Mouse (Mus musculus) embryonic facial prominence, embryonic 10.5 days (tissue): ENCODE data around the gene Gm11939. TPM values are rescaled to one million over a fixed set of nuclear protein-coding genes. Genes with fewer than 3 reads are reported as not detected.
A peak's percentile ranks its signal among the peaks of the same experiment; 100 is the strongest.

Source experiments
- DNase-seq: peaks from one replicate; pipeline ENCODE4 v3.0.0-alpha.2; 2017; ENCODE audit warnings: low spot score
- H3K27ac ChIP-seq: fragments of 300-500 bp; sonication (generic); replicated peaks from 2 replicates; pipeline ENCODE4 v1.5.1; 2016; ENCODE audit warnings: mild to moderate bottlenecking
- H3K27me3 ChIP-seq: fragments of 300-500 bp; sonication (generic); replicated peaks from 2 replicates; pipeline ENCODE4 v1.6.1; 2016; ENCODE audit warnings: low read depth, mild to moderate bottlenecking; ENCODE audit not compliant: poor library complexity, severe bottlenecking
- H3K36me3 ChIP-seq: fragments of 300-500 bp; sonication (generic); replicated peaks from 2 replicates; pipeline ENCODE4 v1.6.1; 2016; ENCODE audit warnings: mild to moderate bottlenecking, moderate library complexity
- H3K4me1 ChIP-seq: fragments of 300-500 bp; sonication (generic); 2 replicates; pipeline ENCODE4 v1.6.1; 2016
- H3K4me3 ChIP-seq: fragments of 300-500 bp; sonication (generic); 2 replicates; pipeline ENCODE4 v1.5.1; 2016; ENCODE audit warnings: mild to moderate bottlenecking, moderate library complexity
- H3K9me3 ChIP-seq: fragments of 300-500 bp; sonication (generic); 2 replicates; pipeline ENCODE4 v1.6.1; 2016; ENCODE audit warnings: mild to moderate bottlenecking
- WGBS: fragments of 180-500 bp; shearing (Covaris S2); methylation state at CpG from one replicate; pipeline ENCODE4 v1.1.7; 2016; 5-methylcytosine and 5-hydroxymethylcytosine counted together
- polyA plus RNA-seq: library from polyadenylated mRNA; unstranded; fragments of >200 nt; fragmentation: Nextera tagmentation; extraction: Ambion mirVana; gene quantifications from 2 replicates; pipeline ENCODE4 v1.2.1, GENCODE M21; 2016

Gm11939 gene
- polyA plus RNA-seq, 1 experiment from 2014 or later, result not detected

DNA sequence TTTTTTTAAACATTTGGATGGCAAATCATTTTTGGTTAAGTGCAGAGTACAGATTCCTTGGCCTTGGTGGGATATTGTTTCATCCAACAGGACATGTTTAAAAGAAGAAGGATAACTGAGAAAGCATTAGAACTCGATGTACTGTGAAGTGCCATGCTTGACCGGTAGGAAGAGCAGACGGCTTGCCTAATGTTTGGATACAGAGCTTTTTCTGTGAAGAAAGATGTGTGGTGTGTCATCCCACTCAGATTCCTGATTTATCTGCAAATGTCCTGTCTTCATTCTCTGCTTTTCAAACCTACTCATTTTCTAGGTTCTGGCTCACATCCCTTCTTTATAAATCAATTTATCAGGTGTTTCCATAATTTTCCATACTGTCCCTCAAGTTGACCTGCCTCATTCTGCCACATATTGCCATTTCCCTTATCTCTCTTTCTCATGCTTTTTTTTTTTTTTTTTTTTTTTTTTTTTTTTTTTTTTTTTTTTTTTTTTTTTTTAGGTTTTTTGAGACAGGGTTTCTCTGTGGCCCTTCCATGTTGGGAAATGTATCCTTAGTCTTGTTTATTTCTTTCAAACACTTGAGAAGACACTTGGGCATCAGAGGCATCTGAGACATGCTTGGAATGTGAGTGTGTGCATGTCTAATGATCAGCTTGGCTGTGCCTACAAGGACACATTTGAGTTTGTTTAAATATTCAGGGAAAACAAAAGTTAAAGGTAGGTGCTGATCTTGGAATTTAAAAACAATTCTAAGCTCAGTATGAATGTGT, 1.1 kb downstream of the Gm11939 start:
- Histone ChIP-seq H3K27ac (no peak overlapping the region), H3K4me3 (no peak overlapping the region), H3K27me3 (no peaks in the 10 kb centered on the region), H3K4me1 (no peaks in the 10 kb centered on the region), H3K36me3 (no peaks in the 10 kb centered on the region), H3K9me3 (no peaks in the 10 kb centered on the region)
- no peak for DNase-seq
- WGBS, result 84% methylated on average over 3 of the region's 3 CpGs

DNA sequence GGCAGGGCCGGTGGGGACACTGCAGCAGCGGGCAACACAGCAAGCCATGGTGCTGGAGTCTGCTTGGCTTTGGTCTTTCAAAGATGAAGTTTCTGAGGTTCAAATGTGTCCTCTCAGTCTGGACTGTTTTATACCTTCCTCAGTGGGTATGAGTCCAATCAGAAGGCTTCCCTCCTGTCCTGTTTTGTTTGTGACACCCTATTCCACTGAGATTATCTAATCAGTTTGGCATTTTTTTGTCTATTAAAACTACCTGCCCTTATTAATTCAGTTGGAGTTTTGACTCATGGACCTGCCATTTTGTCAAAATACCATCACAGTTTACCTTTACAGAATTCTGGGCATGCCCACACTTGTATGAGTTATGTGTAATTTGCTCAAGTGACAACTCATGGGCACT, 2.5 kb downstream of the Gm11939 start, which contains the start of gene Krtap3-2:
Gene Krtap3-2 (minus strand): TSS at position 101 of the 400 bp plus-strand sequence.
- H3K36me3 ChIP-seq, result no peaks in the 10 kb centered on the region
- WGBS, result 82% methylated on average over 2 of the region's 2 CpGs
- no peak for DNase-seq

DNA sequence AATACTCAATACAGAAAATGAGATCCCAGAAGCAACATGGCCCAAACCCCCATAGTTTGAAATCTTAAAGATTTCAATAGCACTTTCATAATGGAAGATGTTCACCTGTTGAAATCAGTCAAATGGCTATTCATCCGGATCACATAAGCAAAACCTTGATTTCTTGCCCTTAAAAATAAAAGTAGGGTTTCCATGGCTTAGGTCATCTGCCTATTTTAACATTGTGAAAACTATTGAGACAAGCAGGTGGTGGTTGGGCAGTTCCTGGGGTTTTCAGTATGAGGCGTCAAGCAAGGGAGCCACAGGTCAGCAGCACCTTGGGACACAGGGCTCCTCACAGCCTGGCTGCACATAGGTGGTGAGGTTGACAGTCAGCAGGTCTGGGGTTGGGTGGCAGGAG, 3.1 kb downstream of the Gm11939 start:
- Histone ChIP-seq H3K27me3 (no peaks in the 10 kb centered on the region), H3K4me3 (no peak overlapping the region), H3K36me3 (no peaks in the 10 kb centered on the region), H3K27ac (no peak overlapping the region), H3K9me3 (no peaks in the 10 kb centered on the region), H3K4me1 (no peaks in the 10 kb centered on the region)
- WGBS, result 89% methylated on average over 2 of the region's 2 CpGs
- no peak for DNase-seq

More for the DNA sequence above, 2.5 kb downstream of the Gm11939 start, which contains the start of gene Krtap3-2:
- no peaks in the 10 kb centered on the region for H3K4me1 ChIP-seq
- no peaks in the 10 kb centered on the region for H3K9me3 ChIP-seq
- H3K27ac ChIP-seq, result no peak within 1 kb of the TSS
- no peak within 1 kb of the TSS for H3K4me3 ChIP-seq
- H3K27me3 ChIP-seq, result no peaks in the 10 kb centered on the region

GRCm38 (mm10) chr11:99550765-99551164, 8.5 kb downstream of the Gm11939 start, which contains the start of gene Krtap3-3:
Gene Krtap3-3, minus strand, starts transcription at chr11:99550865.
- DNase-seq, result no peak

DNA sequence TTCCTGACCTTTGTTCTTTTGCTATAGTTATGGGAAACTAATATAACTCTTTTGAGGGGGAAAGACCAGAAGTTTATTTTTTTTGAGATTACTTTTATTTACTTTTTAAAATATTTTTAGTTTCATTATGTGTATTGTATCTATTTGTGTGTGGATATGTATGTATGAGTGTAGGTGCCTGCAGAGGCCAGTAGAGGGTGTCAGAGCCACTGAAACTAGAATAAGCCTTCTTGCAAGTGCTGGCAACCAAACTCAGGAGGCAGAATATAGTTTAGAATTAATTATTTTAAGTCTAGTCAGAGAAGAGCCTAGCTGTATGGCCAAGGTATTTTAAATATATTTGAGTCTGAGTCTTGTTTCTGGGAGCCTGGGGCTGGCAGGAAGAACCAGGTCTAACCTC, 11.4 kb downstream of the Gm11939 start:
- Histone ChIP-seq H3K27me3 (no peaks in the 10 kb centered on the region), H3K9me3 (no peaks in the 10 kb centered on the region), H3K27ac (no peak overlapping the region), H3K36me3 (no peaks in the 10 kb centered on the region), H3K4me1 (no peaks in the 10 kb centered on the region), H3K4me3 (no peak overlapping the region)
- no peak for DNase-seq

More at GRCm38 (mm10) chr11:99550765-99551164, 8.5 kb downstream of the Gm11939 start, which contains the start of gene Krtap3-3:
- WGBS, result 71% methylated on average over 4 of the region's 4 CpGs
- no peaks in the 10 kb centered on the region for H3K36me3 ChIP-seq
- H3K4me1 ChIP-seq, result no peaks in the 10 kb centered on the region
- H3K9me3 ChIP-seq, result no peaks in the 10 kb centered on the region
- H3K27me3 ChIP-seq, result no peaks in the 10 kb centered on the region
- no peak within 1 kb of the TSS for H3K27ac ChIP-seq
- no peak within 1 kb of the TSS for H3K4me3 ChIP-seq

DNA sequence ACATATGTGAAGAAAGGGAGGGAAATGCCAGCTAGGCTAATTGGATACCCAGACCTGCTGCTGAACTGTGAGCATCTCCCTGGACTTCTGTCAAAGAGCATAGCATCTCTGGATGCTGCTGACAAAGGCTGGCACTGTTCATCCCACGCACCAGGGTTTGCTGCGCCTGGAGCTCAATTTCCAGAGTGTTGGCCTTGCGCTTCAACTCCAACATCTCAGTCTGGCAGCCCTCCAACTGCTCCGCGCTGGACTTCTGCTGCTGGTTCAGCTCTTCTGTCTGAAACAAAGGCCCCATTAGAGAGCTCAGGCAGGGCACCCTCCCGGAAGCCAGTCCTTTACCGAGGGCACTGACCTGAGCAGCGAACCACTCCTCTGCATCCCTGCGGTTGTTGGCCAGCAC, 19.5 kb downstream of the Gm11939 start:
- WGBS, result 53% methylated on average over 9 of the region's 9 CpGs

DNA sequence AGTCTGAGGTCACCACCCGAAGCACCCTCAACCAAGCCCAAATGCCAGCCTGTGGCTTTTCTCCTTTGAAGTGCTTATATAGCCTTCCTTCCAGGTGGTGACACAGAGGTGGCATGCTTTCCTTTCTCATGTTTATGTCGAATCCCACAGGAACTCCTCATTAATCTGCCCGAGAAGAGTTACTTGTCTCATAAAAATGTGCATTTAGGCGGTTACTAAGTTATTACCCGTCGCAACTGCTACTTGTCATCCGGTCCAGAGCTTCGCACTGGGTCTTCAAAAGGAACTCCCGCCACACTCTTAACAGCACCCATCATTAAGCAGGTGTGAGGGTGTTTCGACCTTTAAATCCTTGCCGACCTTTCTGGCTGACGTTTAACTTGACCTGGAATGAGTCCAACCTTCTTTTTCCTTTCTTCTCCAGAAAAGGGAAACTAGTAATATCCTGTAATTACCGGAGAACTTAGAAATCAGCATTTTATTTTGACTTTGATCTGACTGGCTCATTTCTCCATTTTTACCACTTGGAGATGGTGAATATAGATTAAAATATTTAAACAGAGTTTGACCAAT, 37.9 kb downstream of the Gm11939 start, which contains the start of gene Krt39:
Gene Krt39 (minus strand): TSS at position 51 of the 573 bp plus-strand sequence.
- no peaks in the 10 kb centered on the region for H3K27me3 ChIP-seq
- no peak within 1 kb of the TSS for H3K4me3 ChIP-seq
- no peak for DNase-seq
- H3K4me1 ChIP-seq, result no peaks in the 10 kb centered on the region
- no peak within 1 kb of the TSS for H3K27ac ChIP-seq
- H3K36me3 ChIP-seq, result no peaks in the 10 kb centered on the region
- WGBS, result 83% methylated on average over 13 of the region's 13 CpGs
- no peaks in the 10 kb centered on the region for H3K9me3 ChIP-seq

More for the DNA sequence above, 19.5 kb downstream of the Gm11939 start:
- H3K9me3 ChIP-seq, result no peaks in the 10 kb centered on the region
- no peak overlapping the region for H3K4me3 ChIP-seq
- no peaks in the 10 kb centered on the region for H3K27me3 ChIP-seq
- H3K36me3 ChIP-seq, result no peaks in the 10 kb centered on the region
- peak; percentile 16 for DNase-seq
- H3K4me1 ChIP-seq, result peaks cover 6% of the 10 kb centered on the region; the same call in 1 of the 2 replicates
- no peak overlapping the region for H3K27ac ChIP-seq

GRCm38 (mm10) chr11:99514098-99514497, 45.2 kb downstream of the Gm11939 start:
- H3K4me3 ChIP-seq, result no peak overlapping the region
- H3K4me1 ChIP-seq, result no peaks in the 10 kb centered on the region
- H3K9me3 ChIP-seq, result no peaks in the 10 kb centered on the region
- WGBS, result 85% methylated on average over 8 of the region's 8 CpGs
- no peak for DNase-seq
- H3K36me3 ChIP-seq, result no peaks in the 10 kb centered on the region
- H3K27me3 ChIP-seq, result no peaks in the 10 kb centered on the region
- no peak overlapping the region for H3K27ac ChIP-seq

Other genes with a start within 250 kb of the Gm11939 start
- not detected in 2 replicates for gene Krt25, start 236.5 kb downstream of the Gm11939 start, polyA plus RNA-seq
- gene Krt26, start 221.5 kb downstream of the Gm11939 start, polyA plus RNA-seq, result 0.06 TPM in 1 of 2 replicates, not detected in the other
- 0.15 TPM in 1 of 2 replicates, not detected in the other for gene Krt27, start 208.4 kb downstream of the Gm11939 start, polyA plus RNA-seq
- gene Krt28, start 184.6 kb downstream of the Gm11939 start, polyA plus RNA-seq, result 0.26 and 0.39 TPM in 2 replicates
- gene Krt10, start 170.1 kb downstream of the Gm11939 start, polyA plus RNA-seq, result 18.6 and 25.3 TPM in 2 replicates
- not detected in 2 replicates for gene Krt12, start 137.2 kb downstream of the Gm11939 start, polyA plus RNA-seq
- 0.97 and 1.00 TPM in 2 replicates for gene Krt20, start 121.3 kb downstream of the Gm11939 start, polyA plus RNA-seq
- 0.21 and 0.31 TPM in 2 replicates for gene Krt23, start 66.3 kb downstream of the Gm11939 start, polyA plus RNA-seq
- gene Krt39, start 38.1 kb downstream of the Gm11939 start, polyA plus RNA-seq, result not detected in 2 replicates
- not detected in 2 replicates for gene Krt40, start 16.3 kb downstream of the Gm11939 start, polyA plus RNA-seq
- gene Krtap3-3, start 8.6 kb downstream of the Gm11939 start, polyA plus RNA-seq, result not detected in 2 replicates
- not detected in 2 replicates for gene Krtap3-2, start 2.6 kb downstream of the Gm11939 start, polyA plus RNA-seq
- not detected in 2 replicates for gene Krtap3-1, start 7.2 kb upstream of the Gm11939 start, polyA plus RNA-seq
- gene Krtap1-5, start 21.6 kb upstream of the Gm11939 start, polyA plus RNA-seq, result not detected in 2 replicates
- gene Krtap1-4, start 24.2 kb upstream of the Gm11939 start, polyA plus RNA-seq, result not detected in 2 replicates
- not detected in 2 replicates for gene Krtap1-3, start 31.9 kb upstream of the Gm11939 start, polyA plus RNA-seq
- not detected in 2 replicates for gene Krtap9-3, start 38.6 kb upstream of the Gm11939 start, polyA plus RNA-seq
- gene Gm11938, start 43.8 kb upstream of the Gm11939 start, polyA plus RNA-seq, result not detected in 2 replicates
- not detected in 2 replicates for gene Gm11937, start 50.7 kb upstream of the Gm11939 start, polyA plus RNA-seq
- not detected in 2 replicates for gene Krtap2-4, start 55.4 kb upstream of the Gm11939 start, polyA plus RNA-seq
- not detected in 2 replicates for gene Gm11562, start 61.0 kb upstream of the Gm11939 start, polyA plus RNA-seq
- not detected in 2 replicates for gene Krtap4-1, start 68.8 kb upstream of the Gm11939 start, polyA plus RNA-seq
- not detected in 2 replicates for gene Krtap4-2, start 75.6 kb upstream of the Gm11939 start, polyA plus RNA-seq
- not detected in 2 replicates for gene Krtap4-7, start 84.6 kb upstream of the Gm11939 start, polyA plus RNA-seq
- gene Gm11555, start 90.8 kb upstream of the Gm11939 start, polyA plus RNA-seq, result not detected in 2 replicates
- gene Gm11563, start 99.5 kb upstream of the Gm11939 start, polyA plus RNA-seq, result not detected in 2 replicates
- gene Krtap4-6, start 106.5 kb upstream of the Gm11939 start, polyA plus RNA-seq, result not detected in 2 replicates
- gene Gm14190, start 131.3 kb upstream of the Gm11939 start, polyA plus RNA-seq, result not detected in 2 replicates
- gene Gm14180, start 174.8 kb upstream of the Gm11939 start, polyA plus RNA-seq, result not detected in 2 replicates
- gene Gm11595, start 213.4 kb upstream of the Gm11939 start, polyA plus RNA-seq, result not detected in 2 replicates
- gene Krtap4-8, start 221.2 kb upstream of the Gm11939 start, polyA plus RNA-seq, result not detected in 2 replicates
- gene Krtap4-9, start 225.7 kb upstream of the Gm11939 start, polyA plus RNA-seq, result not detected in 2 replicates
- gene Gm11596, start 234.0 kb upstream of the Gm11939 start, polyA plus RNA-seq, result not detected in 2 replicates
- gene Gm11569, start 239.5 kb upstream of the Gm11939 start, polyA plus RNA-seq, result not detected in 2 replicates
- not detected in 2 replicates for gene Gm11554, start 245.0 kb upstream of the Gm11939 start, polyA plus RNA-seq